Mouse (Mus musculus) ES-Bruce4 (cell line): ENCODE data around the gene Hormad2.

Experiments
- CTCF ChIP-seq: IDR thresholded peaks from one replicate; pipeline ENCODE4 v1.8.1; 2011; ENCODE audit warnings: low read depth, low read length
- EP300 ChIP-seq: IDR thresholded peaks from 2 replicates; pipeline ENCODE4 v1.6.1; 2011; ENCODE audit warnings: low read depth, low read length; ENCODE audit not compliant: insufficient read depth
- POLR2A ChIP-seq: IDR thresholded peaks from one replicate; pipeline ENCODE4 v1.8.1; 2011; ENCODE audit warnings: low read length; ENCODE audit not compliant: insufficient read depth

DNA sequence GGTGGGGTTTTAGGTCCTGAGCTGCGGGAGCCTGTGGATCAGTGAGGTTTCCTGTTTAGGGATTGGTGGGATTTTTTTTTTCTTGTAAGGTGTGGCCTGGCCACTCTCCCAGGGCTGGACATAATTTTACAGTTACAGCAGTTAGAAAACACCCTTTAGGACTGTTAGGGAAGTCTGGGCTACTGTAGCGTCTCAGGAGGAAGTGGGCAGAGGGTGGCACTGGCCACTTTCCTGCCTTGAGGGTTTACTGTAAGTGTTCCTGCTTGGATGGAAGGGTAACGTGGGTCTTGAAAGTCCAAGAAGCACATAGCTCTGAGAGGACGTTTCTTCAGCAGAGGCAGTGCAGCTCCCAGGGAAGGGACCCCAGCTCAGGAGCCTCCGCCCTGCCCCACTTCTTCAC is 19.7 kb upstream of the Hormad2 start:
- TF ChIP-seq POLR2A (no peak), EP300 (no peak), CTCF (no peak)
